In the genomic region with DNA sequence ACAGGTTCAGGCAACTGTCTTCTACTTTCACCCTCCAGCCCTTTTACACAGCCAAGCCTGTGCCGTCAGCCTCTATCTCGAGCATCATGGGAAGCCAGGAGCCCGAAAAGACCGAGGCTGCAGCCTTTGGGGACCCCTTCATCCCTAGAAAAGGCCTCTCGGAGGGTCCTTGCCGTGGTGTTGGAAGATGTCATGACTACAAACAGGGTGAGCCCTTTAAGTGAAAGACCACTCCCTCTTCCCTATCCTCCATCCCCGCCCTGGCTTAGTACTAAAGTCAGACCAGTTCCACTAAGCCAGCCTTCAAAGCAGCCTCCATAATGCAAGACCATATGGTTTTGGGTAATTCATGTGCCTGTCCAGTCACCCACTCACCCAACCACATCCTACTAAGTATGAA, we compare ENCODE assay signal across 8 mouse cellular contexts. TPM values are rescaled to one million over a fixed set of nuclear protein-coding genes. Genes with fewer than 3 reads are reported as not detected.
A peak's percentile ranks its signal among the peaks of the same experiment; 100 is the strongest.
DNase-seq lines count a peak whose midpoint lies in the region; ATAC-seq and TF ChIP-seq lines count a peak whose summit lies in the region.

No protein-coding gene starts in this region.

- peak overlapping the region; percentile 97 for H3K9ac ChIP-seq in hindbrain, embryonic 13.5 days
- peak overlapping the region; percentile 90 for H3K9ac ChIP-seq in midbrain, embryonic 16.5 days (ENCODE audit: low read depth, low read length)

- H3K4me1 ChIP-seq in hindbrain, embryonic 13.5 days (replicated peaks), result peaks cover 34% of the 10 kb centered on the region
- H3K4me1 ChIP-seq in midbrain, embryonic 16.5 days (ENCODE audit: control insufficient read depth, insufficient read depth, low read length), result peaks cover 23% of the 10 kb centered on the region

- peak; percentile 4; the same call in 1 of the 2 replicates for ATAC-seq in hindbrain, embryonic 13.5 days (ENCODE audit: low FRiP score)
- no peak for ATAC-seq in midbrain, embryonic 16.5 days

- H3K4me2 ChIP-seq in hindbrain, embryonic 13.5 days, result peak overlapping the region; percentile 85
- peak overlapping the region; percentile 94 for H3K4me2 ChIP-seq in midbrain, embryonic 16.5 days (ENCODE audit: low read length)

- DNase-seq in left cerebral cortex, postnatal 14 days (ENCODE audit: low spot score in 2 of 2), result peak; percentile 20 to 30
- no peak for DNase-seq in left cerebral cortex, postnatal 10 days (ENCODE audit: extremely low spot score in 1 of 2, low spot score in 2 of 2)
- DNase-seq in brain, embryonic 14.5 days (ENCODE audit: low read depth), result peak; percentile 37
- DNase-seq in gastrocnemius, postnatal 10 days, result no peak
- DNase-seq in adrenal gland, postnatal 25 days, result no peak
- DNase-seq in thymus, postnatal 0 days (ENCODE audit: low spot score), result no peak

- no peaks in the 10 kb centered on the region for H3K9me3 ChIP-seq in hindbrain, embryonic 13.5 days
- no peaks in the 10 kb centered on the region for H3K9me3 ChIP-seq in midbrain, embryonic 16.5 days (replicated peaks; ENCODE audit: control insufficient read depth, low read length, poor library complexity, severe bottlenecking)

- no peaks in the 10 kb centered on the region for H3K27me3 ChIP-seq in hindbrain, embryonic 13.5 days
- no peaks in the 10 kb centered on the region for H3K27me3 ChIP-seq in midbrain, embryonic 16.5 days (ENCODE audit: control insufficient read depth, insufficient read depth, low read depth, low read length)

- H3K36me3 ChIP-seq in hindbrain, embryonic 13.5 days, result peaks cover 46% of the 10 kb centered on the region
- H3K36me3 ChIP-seq in midbrain, embryonic 16.5 days (ENCODE audit: control insufficient read depth, insufficient read depth, low read length), result peaks cover 21% of the 10 kb centered on the region

- H3K4me3 ChIP-seq in hindbrain, embryonic 13.5 days, result peak overlapping the region; percentile 90
- peak overlapping the region; percentile 72 for H3K4me3 ChIP-seq in midbrain, embryonic 16.5 days (ENCODE audit: low read depth, low read length)

- no peak for TF ChIP-seq CTCF in brain, embryonic 14.5 days (IDR thresholded peaks at IDR 0.05; ENCODE audit: borderline replicate concordance, extremely low read depth, insufficient read depth, insufficient read length)

- WGBS in hindbrain, embryonic 13.5 days, result under 1% methylated on average over 7 of the region's 7 CpGs
- 3% methylated on average over 7 of the region's 7 CpGs for WGBS in midbrain, embryonic 16.5 days

- peak overlapping the region; percentile 99 for H3K27ac ChIP-seq in hindbrain, embryonic 13.5 days
- peak overlapping the region; percentile 97 for H3K27ac ChIP-seq in midbrain, embryonic 16.5 days (ENCODE audit: low read length)

- no peak for TF ChIP-seq POLR2A in brain, embryonic 14.5 days (IDR thresholded peaks at IDR 0.05; ENCODE audit: borderline replicate concordance, extremely low read depth, insufficient read depth, insufficient read length, poor library complexity, severe bottlenecking)

- intact Hi-C loops in left cerebral cortex, postnatal 14 days (cut with DNase I), result loop anchor here (5.0 kb wide), 1 partner anchor 110 kb away; no protein-coding TSS in a partner anchor
- intact Hi-C loops in left cerebral cortex, postnatal 10 days (cut with DNase I), result loop anchor here (5.0 kb wide), 1 partner anchor 110 kb away; no protein-coding TSS in a partner anchor

RNA-seq across cellular contexts. Expression of gene Fbrs, which starts 6.9 kb away (rescaled TPM):
- 10 to 100 TPM; 52.9 to 66.0 TPM for total RNA-seq in left cerebral cortex, postnatal 14 days (2021)
- total RNA-seq in left cerebral cortex, postnatal 10 days (2021), result 10 to 100 TPM; 58.5 to 60.3 TPM
- 20.6 and 47.0 TPM in 2 replicates for polyA plus RNA-seq in brain, embryonic 14.5 days (2012; rRNA removed)
- polyA plus RNA-seq in hindbrain, embryonic 13.5 days (2015; fragmentation: Nextera tagmentation; extraction: Ambion mirVana), result 10.8 and 13.7 TPM in 2 replicates
- 9.1 and 12.5 TPM in 2 replicates for polyA plus RNA-seq in midbrain, embryonic 16.5 days (2015; fragmentation: Nextera tagmentation; extraction: Ambion mirVana)
- total RNA-seq in gastrocnemius, postnatal 10 days (2021), result 10 to 100 TPM; 29.5 to 35.8 TPM
- total RNA-seq in adrenal gland, postnatal 25 days (2021), result 84.4 and 86.7 TPM in 2 replicates
- 14.6 and 20.0 TPM in 2 replicates for polyA plus RNA-seq in thymus, postnatal 0 days (2015; fragmentation: Nextera tagmentation; extraction: Ambion mirVana)

RNA-seq across cellular contexts. Expression of gene Prr14, which starts 12.6 kb away (rescaled TPM):
- total RNA-seq in left cerebral cortex, postnatal 14 days (2021), result 10 to 100 TPM; 27.2 to 32.5 TPM
- total RNA-seq in left cerebral cortex, postnatal 10 days (2021), result 10 to 100 TPM; 31.9 to 33.1 TPM
- 73.5 and 104 TPM in 2 replicates for polyA plus RNA-seq in brain, embryonic 14.5 days (2012; rRNA removed)
- polyA plus RNA-seq in hindbrain, embryonic 13.5 days (2015; fragmentation: Nextera tagmentation; extraction: Ambion mirVana), result 40.5 and 44.0 TPM in 2 replicates
- polyA plus RNA-seq in midbrain, embryonic 16.5 days (2015; fragmentation: Nextera tagmentation; extraction: Ambion mirVana), result 32.9 and 36.0 TPM in 2 replicates
- total RNA-seq in gastrocnemius, postnatal 10 days (2021), result 10 to 100 TPM; 16.2 to 25.3 TPM
- total RNA-seq in adrenal gland, postnatal 25 days (2021), result 62.4 and 63.3 TPM in 2 replicates
- polyA plus RNA-seq in thymus, postnatal 0 days (2015; fragmentation: Nextera tagmentation; extraction: Ambion mirVana), result 51.0 and 54.6 TPM in 2 replicates

RNA-seq across cellular contexts. Expression of gene Zfp689, which starts 23.1 kb away (rescaled TPM):
- 1 to 10 TPM; 5.4 to 7.9 TPM for total RNA-seq in left cerebral cortex, postnatal 14 days (2021)
- total RNA-seq in left cerebral cortex, postnatal 10 days (2021), result 1 to 10 TPM; 6.3 to 6.8 TPM
- 14.0 and 14.5 TPM in 2 replicates for polyA plus RNA-seq in brain, embryonic 14.5 days (2012; rRNA removed)
- polyA plus RNA-seq in hindbrain, embryonic 13.5 days (2015; fragmentation: Nextera tagmentation; extraction: Ambion mirVana), result 15.0 and 16.2 TPM in 2 replicates
- polyA plus RNA-seq in midbrain, embryonic 16.5 days (2015; fragmentation: Nextera tagmentation; extraction: Ambion mirVana), result 16.5 and 17.6 TPM in 2 replicates
- 1 to 10 TPM; 1.8 to 1.9 TPM for total RNA-seq in gastrocnemius, postnatal 10 days (2021)
- 3.3 and 4.2 TPM in 2 replicates for total RNA-seq in adrenal gland, postnatal 25 days (2021)
- polyA plus RNA-seq in thymus, postnatal 0 days (2015; fragmentation: Nextera tagmentation; extraction: Ambion mirVana), result 4.3 and 4.7 TPM in 2 replicates

RNA-seq across cellular contexts. Expression of gene Srcap, which starts 39.7 kb away (rescaled TPM):
- 100 to 1,000 TPM; 112 to 114 TPM for total RNA-seq in left cerebral cortex, postnatal 14 days (2021)
- 100 to 1,000 TPM; 101 to 108 TPM for total RNA-seq in left cerebral cortex, postnatal 10 days (2021)
- polyA plus RNA-seq in brain, embryonic 14.5 days (2012; rRNA removed), result 18.6 and 44.1 TPM in 2 replicates
- polyA plus RNA-seq in hindbrain, embryonic 13.5 days (2015; fragmentation: Nextera tagmentation; extraction: Ambion mirVana), result 51.3 and 53.7 TPM in 2 replicates
- polyA plus RNA-seq in midbrain, embryonic 16.5 days (2015; fragmentation: Nextera tagmentation; extraction: Ambion mirVana), result 38.4 and 49.5 TPM in 2 replicates
- 10 to 100 TPM; 56.8 to 66.1 TPM for total RNA-seq in gastrocnemius, postnatal 10 days (2021)
- total RNA-seq in adrenal gland, postnatal 25 days (2021), result 111 and 125 TPM in 2 replicates
- 22.2 and 29.8 TPM in 2 replicates for polyA plus RNA-seq in thymus, postnatal 0 days (2015; fragmentation: Nextera tagmentation; extraction: Ambion mirVana)

RNA-seq across cellular contexts. Expression of gene Gm42715, which starts 47.3 kb away (rescaled TPM):
- total RNA-seq in left cerebral cortex, postnatal 14 days (2021), result 10 to 100 TPM in 1 of 2 experiments, 1 to 10 TPM in 1; 10.0 to 14.0 TPM
- total RNA-seq in left cerebral cortex, postnatal 10 days (2021), result 1 to 10 TPM; 8.6 to 8.7 TPM
- 15.5 and 19.2 TPM in 2 replicates for polyA plus RNA-seq in brain, embryonic 14.5 days (2012; rRNA removed)
- 17.6 and 19.0 TPM in 2 replicates for polyA plus RNA-seq in hindbrain, embryonic 13.5 days (2015; fragmentation: Nextera tagmentation; extraction: Ambion mirVana)
- 14.1 and 15.7 TPM in 2 replicates for polyA plus RNA-seq in midbrain, embryonic 16.5 days (2015; fragmentation: Nextera tagmentation; extraction: Ambion mirVana)
- 10 to 100 TPM; 10.3 to 10.5 TPM for total RNA-seq in gastrocnemius, postnatal 10 days (2021)
- 21.7 and 31.3 TPM in 2 replicates for total RNA-seq in adrenal gland, postnatal 25 days (2021)
- 10.9 and 15.9 TPM in 2 replicates for polyA plus RNA-seq in thymus, postnatal 0 days (2015; fragmentation: Nextera tagmentation; extraction: Ambion mirVana)

Comparison
In these comparisons a context has a peak if more than half of its experiments do, and no peak if none do; other contexts are left out.
1. DNase-seq: peak in left cerebral cortex, postnatal 14 days (2 of 2) and brain, embryonic 14.5 days (single experiment); none in left cerebral cortex, postnatal 10 days (0 of 2), gastrocnemius, postnatal 10 days (single experiment), adrenal gland, postnatal 25 days (single experiment) and thymus, postnatal 0 days (single experiment).